Mouse (Mus musculus) gastrocnemius, postnatal 36 days (tissue): ENCODE measurements around the gene Bach1. TPM values are rescaled to one million over a fixed set of nuclear protein-coding genes. Genes with fewer than 3 reads are reported as not detected.

Experiments used
- DNase-seq, 2 experiments: peaks; one replicate each; pipeline ENCODE4 v3.0.0; 2022
- intact Hi-C: fragments of 180-260 bp; cut with DNase I; formaldehyde crosslinking; loops from one replicate; pipeline ENCODE4 v1.15.1; 2025
- long read RNA-seq, 2 experiments: library from polyadenylated mRNA; stranded (forward); transcript quantifications; one replicate each; pipeline ENCODE4 v2.0.0; 2021
- total RNA-seq, 2 experiments: library from RNA; stranded (reverse); gene quantifications; 2 replicates each; pipeline ENCODE4 v1.2.3; 2021

Bach1 gene
- 10 to 100 TPM; 19.0 to 22.1 TPM for total RNA-seq
- long read RNA-seq, experiment 1, full-length matches to known transcripts = 1 of 11 reads
- long read RNA-seq, experiment 1, partial matches to known transcripts = 1 of 11 reads
- long read RNA-seq, experiment 1, other reads (novel, unspliced or antisense) = 9 of 11 reads
- long read RNA-seq, experiment 2, partial matches to known transcripts = 0 of 14 reads
- long read RNA-seq, experiment 2, other reads (novel, unspliced or antisense) = 14 of 14 reads

DNA sequence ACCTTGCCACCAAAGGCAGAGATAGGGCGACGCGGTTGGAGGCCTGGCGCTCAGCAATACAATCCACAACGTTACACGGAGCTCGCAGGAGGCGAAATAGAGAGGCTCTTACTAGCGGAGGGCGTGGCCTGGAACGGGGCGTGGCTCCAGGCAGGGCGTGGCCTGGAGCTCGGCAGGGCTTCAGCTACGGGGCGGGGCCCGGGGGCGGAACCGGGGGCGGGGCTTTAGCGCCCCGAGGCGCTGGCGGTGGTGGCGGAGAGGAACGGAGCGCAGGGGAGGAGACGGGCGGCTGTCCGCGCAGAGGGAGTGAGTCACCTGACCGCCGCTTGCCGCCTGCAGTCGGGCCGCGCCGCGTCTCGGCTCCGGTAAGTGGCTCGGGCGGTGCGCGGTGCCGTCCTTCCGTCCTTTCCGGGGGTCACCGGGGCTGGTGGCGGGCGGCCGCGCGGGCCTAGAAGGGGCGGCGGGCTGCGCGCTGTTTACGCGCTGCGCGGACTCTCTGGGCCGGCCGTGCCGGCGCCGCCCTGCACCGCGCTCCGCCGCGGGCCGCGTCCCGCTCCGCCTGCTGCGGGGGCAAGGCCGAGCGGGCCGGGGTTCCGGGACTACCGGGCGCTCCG lies at the start of gene Bach1:
Gene Bach1, plus strand, starts transcription at position 254 of the 614 bp plus-strand sequence.
- intact Hi-C loops = no loop called here
- DNase-seq = peak; percentile 91 to 92

DNA sequence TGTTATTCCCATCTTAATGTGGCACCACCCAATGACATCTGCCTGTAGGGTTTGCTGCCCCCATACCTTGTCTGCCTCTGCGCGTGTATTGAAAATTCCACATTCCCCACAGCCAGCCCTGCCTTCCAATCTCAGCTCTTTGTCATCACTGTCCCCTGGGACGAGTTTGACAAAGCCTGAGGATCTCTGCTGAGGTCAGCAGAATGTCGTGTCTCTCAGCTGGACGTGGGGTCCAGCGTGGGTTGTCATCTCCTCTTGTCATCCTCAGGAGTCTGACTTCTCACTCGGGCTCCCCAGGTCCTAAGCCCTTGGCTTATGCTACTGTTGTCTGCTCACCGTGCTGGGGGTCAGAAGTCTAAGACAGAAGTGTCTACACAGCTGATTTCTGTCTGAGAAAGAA lies 46.4 kb upstream of the Bach1 start:
- DNase-seq = no peak
- intact Hi-C loops = no loop called here

DNA sequence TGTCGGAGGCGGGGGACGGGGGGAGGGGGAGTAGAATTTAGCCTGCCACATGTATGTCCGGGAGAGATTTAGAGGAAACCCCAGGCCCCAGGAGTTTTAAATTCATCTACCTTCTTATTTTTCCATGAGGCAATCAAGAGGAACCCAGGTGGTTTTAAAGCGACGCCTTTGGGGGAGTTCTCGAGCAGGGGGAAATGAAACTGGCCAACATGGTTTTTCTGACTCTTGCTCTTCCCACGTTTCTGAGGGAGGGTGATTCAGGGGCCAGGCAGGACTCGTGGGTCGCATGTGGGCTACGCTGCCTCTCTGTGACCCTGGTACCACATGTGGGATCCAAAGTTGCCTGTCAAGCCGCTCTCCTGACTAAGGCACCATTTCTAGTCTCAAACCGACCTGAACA lies 45.8 kb upstream of the Bach1 start:
- intact Hi-C loops = no loop called here
- no peak for DNase-seq

DNA sequence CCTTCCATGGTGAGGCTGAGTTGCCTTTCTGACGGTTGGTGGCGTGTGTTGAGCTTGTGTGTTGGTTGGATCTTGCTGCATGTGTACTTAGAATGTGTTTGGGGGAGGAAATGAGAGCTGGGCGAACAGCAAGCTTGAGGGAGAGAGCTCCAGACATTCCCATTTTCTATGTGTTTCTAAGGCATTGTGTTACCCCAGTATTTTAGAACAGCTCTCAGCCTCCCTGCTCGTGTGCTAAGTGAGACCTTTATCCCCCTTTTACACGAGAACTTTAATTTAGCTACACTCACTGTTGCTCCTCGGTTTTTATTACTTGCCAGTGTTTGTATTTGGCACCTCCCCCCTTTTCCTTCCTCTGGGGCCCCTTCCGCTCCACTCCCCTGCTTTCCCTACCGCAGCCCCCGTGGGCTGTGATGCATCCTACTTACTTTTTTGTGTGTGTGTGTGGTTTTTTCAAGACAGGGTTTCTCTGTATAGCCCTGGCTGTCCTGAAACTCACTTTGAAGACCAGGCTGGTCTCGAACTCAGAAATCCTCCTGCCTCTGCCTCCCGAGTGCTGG lies 44.6 kb upstream of the Bach1 start:
- intact Hi-C loops = no loop called here

DNA sequence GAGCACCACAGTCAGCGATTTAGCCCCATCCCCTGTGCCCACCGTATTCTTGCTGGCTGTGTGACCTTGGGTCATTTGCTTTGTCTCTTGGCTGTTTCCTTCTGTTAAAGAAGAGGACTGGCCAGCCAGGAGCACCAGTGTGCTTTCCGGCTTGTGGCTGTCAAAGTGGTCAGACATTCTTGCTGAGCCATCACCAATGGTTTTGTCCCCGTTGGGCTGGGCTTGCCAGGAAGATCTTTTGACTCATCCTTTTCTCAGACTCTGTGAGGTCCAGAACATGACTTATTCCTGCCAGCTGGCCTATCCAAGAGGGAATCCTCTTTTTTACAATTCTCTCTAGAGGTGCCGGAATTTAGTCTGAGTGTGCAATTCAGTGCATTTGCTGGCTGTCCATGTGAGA lies 43.7 kb upstream of the Bach1 start:
- no peak for DNase-seq
- intact Hi-C loops = no loop called here

More for the DNA sequence above, 44.6 kb upstream of the Bach1 start:
- DNase-seq = no peak

DNA sequence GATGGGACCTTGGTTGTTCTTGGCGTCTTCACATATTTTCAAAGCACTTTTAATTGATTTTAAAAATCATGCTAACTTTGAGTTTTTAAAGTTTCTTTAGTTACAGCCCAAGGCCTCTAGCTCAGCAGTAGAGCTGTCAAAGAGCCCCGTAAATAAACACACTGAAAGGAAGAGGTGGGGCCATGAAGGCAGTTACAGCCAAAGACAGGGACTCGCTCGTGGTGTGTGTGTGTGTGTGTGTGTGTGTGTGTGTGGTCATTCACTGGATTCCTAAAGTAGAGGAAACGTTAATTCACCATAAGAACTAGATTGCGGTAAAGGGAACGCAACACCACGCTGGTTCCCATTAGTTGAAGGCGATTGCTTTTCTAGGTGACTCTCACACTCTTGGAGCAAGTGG lies 43.2 kb upstream of the Bach1 start:
- intact Hi-C loops = no loop called here
- DNase-seq = no peak

DNA sequence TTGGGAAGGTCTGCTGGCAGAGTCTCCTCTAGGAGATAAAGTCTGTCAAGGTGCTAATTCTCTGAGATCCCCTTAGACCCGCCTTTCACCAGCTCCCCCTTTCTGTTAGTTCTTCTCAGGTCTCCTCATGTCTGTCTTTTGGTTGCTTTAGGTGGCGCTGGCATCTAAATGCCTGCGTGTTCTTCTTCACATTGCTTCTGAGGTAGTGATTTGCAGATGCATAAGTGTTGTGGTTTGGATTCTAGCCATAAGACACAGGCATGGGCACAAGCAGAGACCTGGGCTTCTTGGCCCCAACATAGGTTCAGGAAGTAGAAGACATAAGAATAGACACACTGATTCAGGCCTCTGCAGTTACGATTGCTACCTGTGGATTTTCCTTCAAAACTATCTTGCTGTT lies 42.0 kb upstream of the Bach1 start:
- DNase-seq = no peak
- intact Hi-C loops = no loop called here

DNA sequence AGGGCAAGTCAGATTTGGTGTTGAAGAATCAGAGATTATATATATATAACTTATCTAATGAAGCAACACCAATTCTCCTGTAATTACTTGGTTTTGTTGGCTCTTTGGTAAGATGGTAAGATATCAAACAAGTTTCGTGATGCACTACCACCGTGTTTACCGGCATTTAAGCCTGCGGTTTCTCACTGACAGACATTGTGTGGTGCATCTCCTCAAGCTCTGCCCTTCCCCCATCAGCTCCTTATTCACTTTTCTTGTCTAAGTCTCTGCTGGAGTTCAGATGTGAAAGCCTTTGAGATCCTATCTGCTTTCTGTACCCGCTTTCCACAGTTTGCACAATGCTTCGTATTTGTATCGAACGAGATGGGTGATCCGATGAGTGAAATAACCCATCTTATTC lies 41.5 kb upstream of the Bach1 start:
- intact Hi-C loops = no loop called here
- DNase-seq = no peak

DNA sequence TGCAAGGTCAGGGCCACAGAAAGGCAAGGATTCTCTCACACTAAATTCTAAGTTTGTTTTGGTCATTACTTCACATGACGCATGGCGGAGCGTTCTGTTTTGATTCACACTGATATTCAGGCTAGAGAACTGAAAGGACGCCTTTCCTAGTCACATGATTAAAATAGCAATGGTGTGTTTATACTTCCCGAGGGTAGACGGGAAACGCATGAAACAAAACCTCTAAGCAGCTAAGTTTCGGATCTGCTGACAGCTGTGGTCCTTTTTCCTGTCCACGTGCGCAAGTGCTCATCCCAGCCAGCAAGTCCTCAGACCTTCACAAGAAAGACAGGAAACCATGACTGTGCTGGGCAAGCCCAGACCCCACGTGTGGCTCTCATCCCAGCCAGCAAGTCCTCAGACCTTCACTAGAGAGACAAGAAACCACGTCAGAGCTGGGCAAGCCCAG lies 37.7 kb upstream of the Bach1 start:
- intact Hi-C loops = no loop called here

DNA sequence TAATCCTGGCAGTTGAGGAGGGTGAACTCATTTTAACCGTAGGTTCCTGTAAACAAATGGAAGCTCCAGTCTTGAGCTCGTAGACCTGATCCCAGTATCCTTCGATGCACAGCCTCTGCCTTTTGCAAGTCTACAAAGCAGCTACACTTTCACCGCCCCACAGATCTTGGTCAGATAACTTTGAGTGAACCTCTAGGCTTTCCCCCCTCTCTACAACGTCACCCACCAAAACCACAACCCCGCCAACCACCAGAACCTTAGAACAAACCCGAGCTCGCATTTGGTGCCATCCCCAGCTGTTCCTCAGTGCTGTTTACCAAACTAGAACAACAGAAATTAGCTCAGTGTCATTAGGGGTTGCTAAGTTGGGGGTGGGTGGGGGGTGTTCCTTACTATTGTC lies 37.1 kb upstream of the Bach1 start:
- no peak for DNase-seq
- intact Hi-C loops = no loop called here

More for the DNA sequence above, 37.7 kb upstream of the Bach1 start:
- DNase-seq = peak; percentile 8 to 17

DNA sequence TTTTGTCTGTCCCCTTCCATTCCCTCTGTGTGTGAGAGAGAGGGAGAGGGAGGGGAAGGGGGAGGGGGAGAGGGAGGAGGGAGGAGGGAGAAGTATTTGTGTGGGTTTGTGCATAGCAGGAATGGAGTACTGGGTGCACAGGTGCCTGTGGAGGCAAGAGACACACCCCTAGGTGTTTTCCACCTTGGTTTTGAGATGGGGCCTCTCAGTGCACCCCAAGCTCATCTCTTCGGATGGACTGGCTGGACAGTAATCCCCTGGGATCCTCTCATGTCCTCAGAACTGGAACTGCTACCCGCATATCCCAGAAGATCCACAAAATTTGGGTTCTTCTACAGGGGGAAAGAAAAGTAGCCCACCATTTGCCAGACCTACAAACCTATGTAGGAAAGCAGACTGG lies 36.2 kb upstream of the Bach1 start:
- intact Hi-C loops = no loop called here
- no peak for DNase-seq

DNA sequence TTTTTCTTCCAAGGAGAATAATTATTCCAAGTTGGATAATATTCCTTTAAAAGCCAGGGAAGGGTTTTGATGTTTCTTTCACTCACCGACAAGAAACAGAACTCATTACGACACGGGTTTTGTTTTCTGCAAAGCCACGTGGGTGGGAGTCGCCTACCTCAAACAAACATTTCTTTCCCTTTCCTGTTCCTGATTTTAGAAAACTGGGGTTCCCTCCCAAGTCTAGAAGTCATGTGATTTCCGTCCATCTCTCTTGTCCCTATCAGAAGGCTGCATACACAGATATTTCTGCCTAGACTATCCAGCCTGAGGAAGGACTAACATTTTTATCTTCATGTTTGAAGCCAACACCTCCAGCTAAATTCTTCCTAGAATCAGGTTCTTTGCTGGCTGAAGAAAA lies 34.9 kb upstream of the Bach1 start:
- intact Hi-C loops = no loop called here
- DNase-seq = no peak

DNA sequence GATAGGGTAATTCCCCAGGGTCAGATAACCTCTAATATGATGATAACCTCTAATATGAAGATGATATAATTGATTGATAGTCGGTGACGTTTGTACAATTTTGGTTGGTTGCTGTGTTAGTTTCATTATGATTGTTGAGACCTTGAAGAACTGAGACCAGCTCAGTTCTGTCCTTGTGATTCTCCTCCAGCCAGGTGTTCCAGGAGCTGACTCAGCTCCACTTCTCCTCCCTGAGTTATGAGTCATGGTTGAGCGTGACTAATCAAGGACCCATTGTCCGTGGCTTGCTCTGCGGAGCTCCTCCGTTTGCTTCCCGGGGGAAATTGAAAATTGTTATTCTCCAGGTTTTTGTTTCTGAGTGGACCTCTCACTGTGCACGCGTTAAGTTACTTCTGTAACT lies 33.5 kb upstream of the Bach1 start:
- intact Hi-C loops = no loop called here
- DNase-seq = no peak

DNA sequence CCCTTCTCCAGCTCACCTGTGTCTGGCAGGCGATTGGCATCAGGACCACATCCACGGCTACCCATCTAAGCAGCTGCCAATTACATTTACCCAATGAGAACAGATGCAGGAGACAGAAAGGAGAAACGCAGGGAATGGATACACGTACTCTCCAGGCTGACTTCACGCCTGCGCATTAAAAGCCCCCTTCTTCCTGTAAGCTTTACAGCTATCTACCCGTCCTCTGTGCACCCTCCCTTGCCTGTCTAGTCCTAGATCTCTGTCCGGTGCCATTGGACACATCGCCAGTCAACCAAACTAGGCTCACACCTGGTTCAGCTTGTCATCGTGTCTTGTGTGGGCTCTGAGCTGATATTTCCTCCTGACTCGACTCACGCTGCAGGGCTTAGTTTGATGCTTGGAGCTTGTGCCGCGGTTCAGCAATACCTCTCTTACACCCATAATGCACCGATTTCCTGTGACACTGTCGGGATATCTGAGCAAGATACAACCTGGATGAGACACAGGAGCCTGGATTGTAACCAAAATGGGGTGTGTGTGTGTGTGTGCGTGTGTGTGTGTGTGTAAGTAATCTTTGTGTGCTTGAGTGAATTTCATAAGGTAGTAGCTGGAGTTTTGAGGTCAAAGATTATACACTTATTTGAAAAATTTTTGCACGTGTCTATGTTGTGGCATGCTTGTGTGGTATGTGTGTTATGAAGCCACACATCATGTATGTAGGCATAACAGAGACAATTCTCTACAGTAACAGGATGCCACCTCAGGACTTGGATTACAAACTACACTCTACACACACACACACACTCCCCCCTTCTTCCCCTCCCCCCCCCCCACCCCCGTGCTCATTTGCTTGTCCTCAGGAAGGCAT lies 32.8 kb upstream of the Bach1 start:
- intact Hi-C loops = no loop called here
- DNase-seq = no peak

DNA sequence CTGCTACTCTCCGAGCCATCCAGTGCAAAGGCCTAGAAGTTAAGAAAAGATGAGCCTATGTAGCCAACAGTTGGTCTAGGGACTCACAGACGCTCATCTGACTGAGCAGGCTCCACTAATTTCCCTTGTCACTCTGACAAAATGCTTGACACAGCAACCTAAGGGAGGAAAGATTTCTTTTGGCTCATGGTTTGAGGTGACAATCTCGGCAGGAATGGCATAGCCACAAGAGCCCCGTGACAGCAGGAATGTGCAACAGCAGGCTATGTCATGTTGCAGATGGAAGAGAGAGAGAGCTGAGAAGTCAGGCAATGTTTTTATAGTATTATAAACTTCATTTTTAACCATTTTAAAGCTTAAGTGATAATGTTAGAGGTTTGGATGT lies 32.1 kb upstream of the Bach1 start:
- intact Hi-C loops = no loop called here
- DNase-seq = no peak

DNA sequence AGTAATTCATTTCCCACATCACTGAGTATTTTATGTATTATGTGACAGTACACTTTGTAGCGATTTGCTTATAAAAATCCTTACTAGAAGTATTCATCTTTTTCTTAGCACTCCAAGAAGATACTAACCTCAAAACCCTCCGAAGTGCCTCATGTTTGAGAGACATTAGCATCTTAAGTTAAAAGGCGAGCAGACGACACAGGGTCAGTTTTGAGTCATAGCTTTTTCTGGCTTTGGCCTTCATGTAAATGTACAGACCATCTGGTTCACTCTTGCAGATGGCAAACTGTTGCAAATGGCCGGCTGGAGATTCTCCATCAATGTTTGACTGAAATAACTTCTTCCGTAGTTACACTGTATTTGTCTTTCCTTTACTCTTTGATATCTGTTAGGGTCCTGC lies 30.7 kb upstream of the Bach1 start:
- no peak for DNase-seq
- intact Hi-C loops = no loop called here

DNA sequence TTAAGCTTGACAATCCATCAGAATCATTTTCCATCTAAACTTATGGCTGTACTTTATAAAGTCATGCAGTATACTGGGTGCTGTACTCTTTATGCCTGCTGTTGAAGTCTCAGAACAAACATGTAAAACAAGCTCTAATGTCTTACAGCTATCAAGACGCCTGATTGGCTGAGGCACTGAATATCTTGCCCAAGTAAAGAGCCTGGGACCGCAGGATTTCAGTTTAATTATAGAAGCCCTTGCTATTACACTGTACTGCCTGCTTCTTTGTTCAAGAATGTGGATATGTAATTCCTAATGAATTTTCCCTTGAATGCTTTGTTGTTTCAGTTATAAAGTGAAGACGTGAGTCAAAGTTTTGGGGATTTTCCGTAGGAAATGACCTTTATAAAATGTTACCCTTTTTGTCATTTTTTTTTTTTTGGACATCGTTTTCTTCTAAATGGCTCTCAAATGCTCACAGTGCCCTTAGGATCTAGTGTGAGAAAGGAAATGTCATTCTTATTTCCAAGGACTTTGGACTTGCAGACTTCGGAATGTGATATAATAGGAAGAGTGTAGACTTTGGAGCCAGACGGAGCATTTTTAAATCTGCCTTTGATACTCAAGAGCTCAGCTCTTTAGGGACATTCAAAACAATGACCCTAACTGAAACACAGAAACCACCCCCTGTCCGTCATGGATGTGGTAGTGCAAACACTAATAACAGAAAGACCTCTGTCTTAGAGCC lies 28.5 kb upstream of the Bach1 start:
- intact Hi-C loops = no loop called here
- no peak for DNase-seq

DNA sequence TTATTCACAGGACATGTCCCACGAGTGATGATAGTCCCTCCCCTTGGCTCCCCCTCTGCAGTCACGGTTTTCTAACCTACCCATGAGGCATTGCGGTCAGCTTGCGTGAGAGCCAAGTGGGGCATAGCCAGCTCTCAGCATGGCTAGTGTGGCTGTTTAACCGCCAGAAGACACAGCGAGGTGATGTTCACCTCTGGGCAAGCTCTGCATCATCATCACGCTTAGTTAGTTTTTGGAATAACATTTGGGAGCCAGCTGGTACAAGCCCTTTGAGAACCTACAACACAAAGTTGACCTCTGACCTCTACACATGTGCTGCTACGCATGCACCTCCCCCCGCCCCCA lies 28.0 kb upstream of the Bach1 start:
- intact Hi-C loops = no loop called here
- DNase-seq = no peak

DNA sequence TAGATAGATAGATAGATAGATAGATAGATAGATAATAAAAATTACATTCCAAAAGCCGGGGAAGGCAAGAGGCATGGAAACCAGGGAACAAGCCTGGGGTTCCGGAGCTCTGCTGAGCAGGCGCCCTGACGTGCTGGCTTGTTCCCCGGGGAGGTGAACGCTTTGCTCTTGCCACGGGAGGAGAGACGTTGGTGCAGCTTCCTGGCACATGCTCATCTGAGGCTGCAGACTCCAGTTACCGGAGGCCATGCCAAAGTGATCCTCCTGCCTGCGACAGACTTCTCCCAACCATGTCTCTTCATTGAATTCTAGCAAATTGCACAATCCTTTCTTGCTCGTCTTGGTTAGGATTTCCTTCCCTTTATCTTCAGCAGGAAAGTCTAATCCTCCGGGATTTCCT lies 27.4 kb upstream of the Bach1 start:
- intact Hi-C loops = no loop called here
- DNase-seq = no peak

DNA sequence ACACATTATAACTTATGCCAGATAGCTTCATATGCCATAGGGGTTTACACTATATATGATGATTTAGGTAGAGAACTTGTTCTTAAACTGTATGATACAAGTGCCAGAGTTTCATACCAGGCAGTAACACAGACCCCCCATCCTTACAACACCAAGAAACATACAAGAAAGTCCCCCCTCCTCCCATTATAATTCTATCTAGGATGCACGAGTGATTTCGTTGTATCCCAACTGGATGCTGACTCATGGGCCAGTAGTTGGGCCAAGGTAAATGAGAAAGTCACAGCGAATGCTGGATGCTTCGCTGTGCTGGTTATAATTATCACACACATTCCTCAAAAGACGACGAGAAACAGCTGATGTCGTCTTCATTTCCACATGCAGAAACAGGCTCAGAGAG lies 25.6 kb upstream of the Bach1 start:
- no peak for DNase-seq
- intact Hi-C loops = no loop called here

DNA sequence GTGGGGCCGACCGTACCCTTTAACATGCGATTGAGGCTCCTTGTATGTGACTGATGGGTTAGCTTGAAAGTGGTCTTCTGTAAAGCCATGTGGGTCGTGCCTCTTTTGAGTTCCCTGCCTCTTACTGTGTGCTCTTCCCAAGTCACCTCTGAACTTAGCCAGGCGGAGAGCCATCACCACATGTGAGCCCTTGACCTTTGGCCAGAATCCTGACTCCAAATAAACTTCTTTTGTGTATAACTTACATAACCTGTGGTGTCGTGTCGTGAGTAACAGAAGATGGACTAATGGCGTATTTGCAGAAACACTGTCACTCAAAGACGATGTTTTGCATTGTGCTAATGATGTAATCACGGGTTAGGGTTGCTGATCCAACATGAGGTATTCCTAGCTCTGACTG lies 22.6 kb upstream of the Bach1 start:
- intact Hi-C loops = no loop called here
- DNase-seq = no peak
